Mouse (Mus musculus): ENCODE results near the gene Cdkn1b.

DNA sequence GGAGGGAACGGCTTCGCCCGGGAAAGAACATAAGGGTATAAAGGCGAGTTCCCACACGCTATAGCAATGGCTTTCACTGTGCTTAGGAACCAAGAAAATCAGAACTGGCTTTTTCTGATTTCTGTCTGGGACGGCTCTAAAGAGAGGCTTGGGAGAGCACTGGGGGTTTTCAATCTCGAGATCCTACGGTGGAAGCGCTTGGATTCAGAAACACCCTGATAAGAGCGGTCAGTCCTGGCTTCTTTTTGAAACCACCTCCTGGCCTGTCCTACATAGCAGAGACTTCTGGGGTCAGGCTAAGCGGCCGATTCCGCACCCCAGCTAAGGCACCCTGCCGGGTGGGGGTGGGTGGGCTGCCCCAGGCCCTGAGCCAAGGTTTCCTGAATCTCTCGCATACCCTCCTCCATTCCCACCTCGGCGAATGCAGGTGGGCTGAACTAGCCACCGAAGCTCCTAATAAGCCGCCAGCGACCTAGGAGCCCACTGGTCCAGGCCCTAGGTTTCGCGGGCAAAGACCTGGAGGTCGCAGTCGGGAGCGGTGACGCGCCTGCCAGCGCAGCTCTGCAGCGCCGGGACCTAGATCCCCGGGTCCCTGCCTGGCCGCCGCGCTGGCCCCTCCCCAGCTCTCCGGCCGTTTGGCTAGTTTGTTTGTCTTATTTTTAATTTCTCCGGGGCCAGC lies 551 bp upstream of the Cdkn1b start:
- TF ChIP-seq POLR2A (IDR thresholded peaks at IDR 0.05; ENCODE audit: insufficient read depth, low read length) (peak; percentile 3), CTCF (IDR thresholded peaks at IDR 0.05; ENCODE audit: low read depth, low read length) (no peak), EP300 (IDR thresholded peaks at IDR 0.05; ENCODE audit: insufficient read depth, low read depth, low read length) (no peak)
